Mouse (Mus musculus) hindbrain, postnatal 0 days (tissue): ENCODE measurements around the gene Tnfsfm13. TPM values are rescaled to one million over a fixed set of nuclear protein-coding genes. Genes with fewer than 3 reads are reported as not detected.

Source experiments
- ATAC-seq: fragments of 200-750 bp; cut with Nextera tagmentation; 2 replicates; pipeline ENCODE4 v1.8.0; 2017; ENCODE audit warnings: mild to moderate bottlenecking, moderate TSS enrichment, moderate library complexity
- DNase-seq: peaks from one replicate; pipeline ENCODE4 v3.0.0-alpha.2; 2015; ENCODE audit warnings: low spot score
- H3K27ac ChIP-seq: fragments of 300-500 bp; sonication (generic); 2 replicates; pipeline ENCODE4 v1.5.1; 2014; ENCODE audit warnings: mild to moderate bottlenecking
- H3K27me3 ChIP-seq: fragments of 300-500 bp; sonication (generic); 2 replicates; pipeline ENCODE4 v1.6.1; 2014; ENCODE audit warnings: low read length, mixed read lengths; ENCODE audit not compliant: insufficient read depth
- H3K36me3 ChIP-seq: fragments of 300-500 bp; sonication (generic); 2 replicates; pipeline ENCODE4 v1.6.1; 2014; ENCODE audit warnings: low read length, mixed read lengths; ENCODE audit not compliant: insufficient read depth
- H3K4me1 ChIP-seq: fragments of 300-500 bp; sonication (generic); 2 replicates; pipeline ENCODE4 v1.6.1; 2014; ENCODE audit warnings: antibody characterized with exemption, low read length, mixed read lengths; ENCODE audit not compliant: insufficient read depth
- H3K4me2 ChIP-seq: fragments of 300-500 bp; sonication (generic); 2 replicates; pipeline ENCODE4 v1.6.1; 2014; ENCODE audit warnings: low read depth, mild to moderate bottlenecking, low read length, moderate library complexity, mixed read lengths
- H3K4me3 ChIP-seq: fragments of 300-500 bp; sonication (generic); 2 replicates; pipeline ENCODE4 v1.5.1; 2014; ENCODE audit warnings: low read length
- H3K9ac ChIP-seq: fragments of 300-500 bp; sonication (generic); replicated peaks from 2 replicates; pipeline ENCODE4 v1.6.1; 2014; ENCODE audit warnings: mild to moderate bottlenecking, low read length, moderate library complexity, mixed read lengths
- H3K9me3 ChIP-seq: fragments of 300-500 bp; sonication (generic); 2 replicates; pipeline ENCODE4 v1.6.1; 2016; ENCODE audit warnings: low read length, mixed read lengths
- CTCF ChIP-seq: IDR thresholded peaks from 2 replicates; pipeline ENCODE4 v1.5.1; 2016; ENCODE audit warnings: antibody characterized with exemption, control low read depth, low read depth
- WGBS: fragments of 180-500 bp; shearing (Covaris S2); extraction: QIAGEN DNeasy Blood & Tissue Kit; methylation state at CpG from one replicate; pipeline ENCODE4 v1.1.7; 2014; 5-methylcytosine and 5-hydroxymethylcytosine counted together
- polyA plus RNA-seq: library from polyadenylated mRNA; unstranded; fragments of >200 nt; fragmentation: Nextera tagmentation; extraction: Ambion mirVana; gene quantifications from 2 replicates; pipeline ENCODE4 v1.2.1, GENCODE M21; 2015
- total RNA-seq: library from RNA; depleted of rRNA; stranded (reverse); fragments of >200 nt; gene quantifications from 2 replicates; pipeline ENCODE4 v1.2.3, GENCODE M21; 2014

Gene Tnfsfm13
- total and polyA plus RNA-seq, 2 experiments from 2014 or later, result 0.94 to 2.0 TPM

DNA sequence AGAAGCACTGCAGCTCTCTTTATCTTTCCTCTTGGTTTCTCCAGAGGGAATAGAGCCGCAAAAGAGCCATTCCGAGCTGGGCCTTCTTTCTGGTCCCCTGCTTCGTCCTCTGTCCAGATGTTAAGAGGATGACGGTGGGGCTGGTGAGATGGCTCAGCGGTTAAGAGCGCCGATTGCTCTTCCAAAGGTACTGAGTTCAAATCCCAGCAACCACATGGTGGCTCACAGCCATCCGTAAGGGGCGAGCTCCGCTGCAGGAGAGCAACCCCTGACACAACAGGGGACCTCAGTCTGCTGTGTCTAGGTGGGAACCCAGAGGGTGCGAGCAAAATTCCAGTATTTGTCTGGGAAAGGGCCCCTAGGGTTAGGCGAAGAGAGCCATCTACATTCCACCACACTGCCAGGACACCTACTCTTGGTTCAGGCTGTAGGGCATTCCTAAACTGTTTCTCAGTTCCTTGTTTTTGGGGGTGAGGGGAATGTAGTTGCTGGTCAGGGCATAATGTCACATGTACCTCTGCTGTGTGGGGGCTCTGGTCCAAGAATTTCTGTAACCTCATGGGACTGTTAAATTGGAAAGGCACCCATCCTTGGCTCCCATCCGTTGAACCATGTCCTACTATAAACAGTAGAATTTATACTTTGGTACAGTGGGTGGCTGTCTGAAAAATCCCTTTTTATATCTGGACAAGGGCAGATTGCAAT, 32.8 kb downstream of the Tnfsfm13 start:
- peaks cover 36% of the 10 kb centered on the region for H3K36me3 ChIP-seq
- H3K4me2 ChIP-seq, result peak overlapping the region; percentile 54
- H3K9me3 ChIP-seq, result no peaks in the 10 kb centered on the region
- H3K4me3 ChIP-seq, result peak overlapping the region; percentile 54
- H3K27ac ChIP-seq, result peak overlapping the region; percentile 94
- H3K9ac ChIP-seq, result peak overlapping the region; percentile 61
- TF ChIP-seq CTCF, result no peak
- H3K27me3 ChIP-seq, result no peaks in the 10 kb centered on the region
- no peaks in the 10 kb centered on the region for H3K4me1 ChIP-seq
- WGBS, result 70% methylated on average over 13 of the region's 13 CpGs
- peak; percentile 4; the same call in 1 of the 2 replicates for ATAC-seq
- DNase-seq, result no peak

DNA sequence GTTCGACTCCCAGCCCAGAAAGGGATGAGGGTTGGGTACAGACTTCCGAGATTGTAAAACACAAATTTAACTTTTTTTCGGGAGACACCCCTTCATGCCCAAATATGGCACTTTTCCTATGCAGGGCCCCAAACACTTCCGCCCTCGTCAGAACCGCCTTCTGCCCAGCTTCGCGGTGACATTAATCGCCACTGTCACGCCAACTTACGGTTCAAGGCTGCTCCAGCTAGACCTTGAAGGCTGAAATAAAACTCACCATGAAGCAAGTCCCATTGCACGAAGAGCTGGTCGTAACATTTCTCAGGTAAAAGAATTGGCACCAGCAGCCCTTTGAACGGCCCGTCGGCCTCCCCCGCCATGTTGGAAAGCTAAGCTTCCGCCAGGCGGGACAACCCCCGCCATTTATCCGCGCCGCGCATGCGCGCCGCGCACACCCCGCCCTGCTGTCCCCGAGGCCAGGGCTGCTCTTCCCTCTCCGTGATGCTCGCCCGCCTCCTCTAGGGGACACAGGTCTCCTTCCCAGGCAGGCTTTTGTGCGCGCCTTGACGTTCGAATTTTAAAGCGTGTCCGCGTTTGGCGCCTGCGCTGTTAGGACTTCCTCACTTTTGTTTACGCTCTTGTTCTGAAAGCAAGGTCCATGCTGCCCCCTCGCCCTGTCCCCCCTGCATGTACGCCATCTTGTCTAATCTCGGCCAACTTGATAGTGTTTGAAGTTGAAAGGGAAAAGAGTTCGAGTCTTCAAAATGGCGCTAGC, 33.5 kb downstream of the Tnfsfm13 start, which contains the start of gene Mpdu1:
Gene Mpdu1 (minus strand): TSS at position 430 of the 754 bp plus-strand sequence.
- H3K36me3 ChIP-seq, result peaks cover 35% of the 10 kb centered on the region

DNA sequence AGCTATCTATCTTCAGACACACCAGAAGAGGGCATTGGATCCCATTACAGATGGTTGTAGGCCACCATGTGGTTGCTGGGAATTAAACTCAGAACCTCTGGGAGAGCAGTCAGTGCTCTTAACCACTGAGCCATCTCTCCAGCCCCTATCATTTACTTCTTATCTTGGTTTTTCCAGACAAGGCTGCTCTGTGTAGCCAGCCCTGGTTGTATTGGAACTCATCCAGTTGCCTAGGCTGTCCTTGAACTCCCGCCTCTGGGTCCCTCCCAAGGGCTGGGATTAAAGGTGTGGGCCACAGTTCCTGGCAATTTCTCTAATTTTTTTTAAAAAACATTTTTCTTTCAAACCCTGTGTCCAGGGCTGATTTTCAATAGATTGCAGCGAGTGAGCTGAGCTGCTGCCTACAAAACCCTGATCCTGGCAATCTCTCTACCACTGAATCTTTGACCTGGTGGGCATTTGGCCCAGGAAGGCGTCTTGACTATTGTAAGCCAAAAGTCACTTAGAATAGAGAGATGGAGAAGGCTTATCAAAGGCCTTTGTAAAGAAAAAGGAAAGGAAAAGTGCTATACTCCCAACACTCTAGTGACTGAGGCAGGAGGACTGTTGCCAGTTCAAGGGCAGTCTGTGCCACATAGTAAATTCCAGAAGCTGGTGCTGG, 34.5 kb downstream of the Tnfsfm13 start:
- 60% methylated on average over 3 of the region's 3 CpGs for WGBS
- no peak for TF ChIP-seq CTCF
- Histone ChIP-seq H3K9ac (peak overlapping the region; percentile 61; the same call in 1 of the 2 replicates), H3K4me1 (no peaks in the 10 kb centered on the region), H3K27ac (peak overlapping the region; percentile 94; the same call in 1 of the 2 replicates), H3K27me3 (no peaks in the 10 kb centered on the region), H3K4me3 (peak overlapping the region; percentile 54), H3K4me2 (peak overlapping the region; percentile 54), H3K36me3 (peaks cover 30% of the 10 kb centered on the region), H3K9me3 (no peaks in the 10 kb centered on the region)
- ATAC-seq (no peak), DNase-seq (no peak)

More for the DNA sequence above, 33.5 kb downstream of the Tnfsfm13 start, which contains the start of gene Mpdu1:
- no peaks in the 10 kb centered on the region for H3K4me1 ChIP-seq
- peak within 1 kb of the TSS; percentile 61 for H3K9ac ChIP-seq
- H3K4me3 ChIP-seq, result peak within 1 kb of the TSS; percentile 54
- peak; percentile 68 for TF ChIP-seq CTCF
- DNase-seq (peak; percentile 99), ATAC-seq (peak; percentile 97)
- H3K9me3 ChIP-seq, result no peaks in the 10 kb centered on the region
- peak within 1 kb of the TSS; percentile 94 for H3K27ac ChIP-seq
- peak within 1 kb of the TSS; percentile 54 for H3K4me2 ChIP-seq
- H3K27me3 ChIP-seq, result no peaks in the 10 kb centered on the region
- under 1% methylated on average over 48 of the region's 48 CpGs for WGBS

DNA sequence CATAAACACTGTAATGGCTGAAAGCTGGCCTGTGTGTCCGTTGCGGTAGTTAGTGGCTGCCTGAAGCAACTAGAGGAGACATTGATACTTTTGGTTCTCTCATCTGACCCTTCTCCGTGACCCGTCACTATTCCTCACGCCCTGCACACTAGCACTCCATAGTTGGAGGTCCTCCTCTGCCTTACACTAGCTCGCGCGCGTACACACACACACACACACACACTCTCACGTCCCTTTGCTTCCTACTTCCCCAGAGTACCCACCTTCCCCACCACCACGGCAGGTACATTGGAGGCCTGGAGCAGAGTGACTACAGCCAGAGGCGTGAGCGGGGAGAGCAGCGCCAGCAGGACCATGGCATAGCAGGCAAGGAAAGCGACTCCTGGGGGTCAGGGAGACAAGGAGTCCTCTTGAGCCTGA, 38.4 kb downstream of the Tnfsfm13 start:
- ATAC-seq, result no peak
- no peak for TF ChIP-seq CTCF
- Histone ChIP-seq H3K9me3 (no peaks in the 10 kb centered on the region), H3K4me3 (no peak overlapping the region), H3K27ac (no peak overlapping the region), H3K9ac (no peak overlapping the region), H3K36me3 (peaks cover 20% of the 10 kb centered on the region), H3K4me2 (no peak overlapping the region), H3K4me1 (no peaks in the 10 kb centered on the region), H3K27me3 (no peaks in the 10 kb centered on the region)
- no peak for DNase-seq
- WGBS, result 82% methylated on average over 15 of the region's 15 CpGs

DNA sequence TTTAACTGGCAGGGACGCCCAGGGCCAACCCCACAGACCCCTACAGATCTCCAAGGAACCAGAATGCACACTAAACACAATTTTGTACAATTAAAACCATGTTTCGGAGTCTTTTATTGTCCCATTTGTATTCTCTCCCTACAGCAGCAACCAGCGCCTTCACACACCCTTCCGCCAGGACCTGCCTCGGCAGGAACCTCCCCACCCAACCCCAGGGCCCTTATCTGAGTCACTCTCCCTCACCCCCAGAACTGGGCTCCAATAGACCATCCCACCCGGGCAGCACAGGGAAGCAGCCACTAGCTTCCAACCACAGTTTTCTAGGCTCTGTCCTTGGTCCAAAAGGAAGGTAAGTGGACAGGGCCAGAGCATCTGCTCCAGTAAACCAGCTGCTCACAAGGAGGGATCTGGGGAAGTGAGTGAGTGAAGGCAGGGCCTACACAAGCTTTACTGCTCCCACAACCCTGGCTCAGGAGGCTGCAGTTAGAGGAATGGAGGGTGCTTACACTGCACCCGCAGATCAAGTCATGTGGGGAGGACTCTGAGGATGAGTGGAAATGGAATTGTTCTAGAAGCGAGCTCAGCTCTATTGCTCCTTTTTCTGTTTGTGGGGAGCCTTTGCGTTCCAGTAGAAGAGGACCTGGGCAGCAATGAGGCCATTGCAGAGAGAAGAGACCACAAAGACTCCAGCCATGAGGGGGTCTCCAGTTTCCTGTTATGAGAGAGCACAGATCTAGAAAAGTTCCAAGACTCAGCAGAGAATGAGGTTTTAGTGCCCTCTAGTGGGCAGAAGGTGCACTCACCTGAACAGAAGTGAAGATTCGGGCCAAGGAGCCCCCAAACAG, 39.1 kb downstream of the Tnfsfm13 start:
- TF ChIP-seq CTCF, result peak; percentile 88
- Histone ChIP-seq H3K4me3 (no peak overlapping the region), H3K36me3 (peaks cover 27% of the 10 kb centered on the region), H3K27ac (no peak overlapping the region), H3K27me3 (no peaks in the 10 kb centered on the region), H3K9ac (0 out of 2 replicates have a peak overlapping the region, but pooled peaks have one; percentile 17), H3K9me3 (no peaks in the 10 kb centered on the region), H3K4me2 (no peak overlapping the region), H3K4me1 (no peaks in the 10 kb centered on the region)
- DNase-seq (peak; percentile 86), ATAC-seq (no peak)
- 83% methylated on average over 10 of the region's 10 CpGs for WGBS

DNA sequence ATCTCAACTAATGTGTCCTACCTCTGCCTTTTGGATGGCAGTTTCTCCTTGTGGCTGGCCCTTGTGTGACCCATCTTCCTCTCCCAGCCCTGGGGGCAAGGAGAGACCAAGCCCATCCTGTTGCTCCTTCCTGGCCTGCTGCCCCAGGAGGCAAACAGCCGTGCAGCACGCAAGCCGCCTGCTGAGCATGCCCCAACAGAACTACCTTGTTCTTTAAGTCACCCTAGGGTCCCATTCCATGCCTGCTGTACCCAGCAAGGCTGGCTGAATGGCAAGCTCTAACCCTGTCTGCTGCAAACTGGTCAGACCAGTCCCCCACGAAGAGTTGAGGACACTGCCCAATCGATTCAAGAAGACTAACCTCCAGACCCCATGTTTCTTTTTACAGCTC, 39.8 kb downstream of the Tnfsfm13 start:
- H3K9me3 ChIP-seq, result no peaks in the 10 kb centered on the region
- H3K4me2 ChIP-seq, result no peak overlapping the region
- TF ChIP-seq CTCF, result no peak
- H3K27ac ChIP-seq, result no peak overlapping the region
- ATAC-seq (no peak), DNase-seq (no peak)
- no peak overlapping the region for H3K9ac ChIP-seq
- H3K27me3 ChIP-seq, result no peaks in the 10 kb centered on the region
- peaks cover 35% of the 10 kb centered on the region for H3K36me3 ChIP-seq
- no peaks in the 10 kb centered on the region for H3K4me1 ChIP-seq
- H3K4me3 ChIP-seq, result no peak overlapping the region
- WGBS, result 86% methylated on average over 5 of the region's 5 CpGs
